Mouse (Mus musculus) yolk sac, embryonic 10.5 days (tissue): ENCODE measurements around the gene Nup85.

Experiments used
- DNase-seq: peaks from one replicate; pipeline ENCODE4 v3.0.0-alpha.2; 2017; ENCODE audit warnings: low spot score

Gene Nup85

GRCm38 (mm10) chr11:115632247-115632646 lies 68.0 kb downstream of the Nup85 start:
- no peak for DNase-seq

GRCm38 (mm10) chr11:115632862-115633261 lies 68.6 kb downstream of the Nup85 start:
- no peak for DNase-seq
